Mouse (Mus musculus) heart, embryonic 12.5 days (tissue): ENCODE measurements around the gene Dip2c. TPM values are rescaled to one million over a fixed set of nuclear protein-coding genes. Genes with fewer than 3 reads are reported as not detected.

Source experiments
- ATAC-seq: fragments of 200-750 bp; cut with Nextera tagmentation; 2 replicates; pipeline ENCODE4 v1.8.0; 2017; ENCODE audit warnings: moderate TSS enrichment, moderate library complexity; ENCODE audit not compliant: insufficient number of reproducible peaks, low FRiP score
- H3K27ac ChIP-seq: fragments of 300-500 bp; sonication (generic); 2 replicates; pipeline ENCODE4 v1.5.1; 2016; ENCODE audit warnings: mild to moderate bottlenecking, moderate library complexity; ENCODE audit not compliant: poor library complexity, severe bottlenecking
- H3K27me3 ChIP-seq: fragments of 300-500 bp; sonication (generic); replicated peaks from 2 replicates; pipeline ENCODE4 v1.6.1; 2016; ENCODE audit warnings: mild to moderate bottlenecking, moderate library complexity
- H3K36me3 ChIP-seq: fragments of 300-500 bp; sonication (generic); 2 replicates; pipeline ENCODE4 v1.6.1; 2016; ENCODE audit warnings: mild to moderate bottlenecking, moderate library complexity
- H3K4me1 ChIP-seq: fragments of 300-500 bp; sonication (generic); replicated peaks from 2 replicates; pipeline ENCODE4 v1.6.1; 2016; ENCODE audit warnings: mild to moderate bottlenecking
- H3K4me2 ChIP-seq: fragments of 300-500 bp; sonication (generic); 2 replicates; pipeline ENCODE4 v1.6.1; 2016; ENCODE audit warnings: mild to moderate bottlenecking, moderate library complexity
- H3K4me3 ChIP-seq: fragments of 300-500 bp; sonication (generic); 2 replicates; pipeline ENCODE4 v1.5.1; 2016; ENCODE audit warnings: mild to moderate bottlenecking
- H3K9ac ChIP-seq: fragments of 300-500 bp; sonication (generic); 2 replicates; pipeline ENCODE4 v1.6.1; 2016; ENCODE audit warnings: mild to moderate bottlenecking, moderate library complexity
- H3K9me3 ChIP-seq: fragments of 300-500 bp; sonication (generic); replicated peaks from 2 replicates; pipeline ENCODE4 v1.6.1; 2016; ENCODE audit warnings: mild to moderate bottlenecking, moderate library complexity
- WGBS: fragments of 180-500 bp; shearing (Covaris S2); methylation state at CpG from one replicate; pipeline ENCODE4 v1.1.7; 2016; 5-methylcytosine and 5-hydroxymethylcytosine counted together
- polyA plus RNA-seq: library from polyadenylated mRNA; unstranded; fragments of >200 nt; fragmentation: Nextera tagmentation; extraction: Ambion mirVana; gene quantifications from 2 replicates; pipeline ENCODE4 v1.2.1, GENCODE M21; 2016

Dip2c gene
- polyA plus RNA-seq, 1 experiment from 2014 or later: 8.4 TPM

- H3K27ac ChIP-seq: no peak overlapping the region
- H3K4me1 ChIP-seq: peaks cover 5% of the 10 kb centered on the region
- no peak overlapping the region for H3K4me2 ChIP-seq
- 80% methylated on average over 5 of the region's 5 CpGs for WGBS
- no peaks in the 10 kb centered on the region for H3K9me3 ChIP-seq
- H3K27me3 ChIP-seq: no peaks in the 10 kb centered on the region
- H3K4me3 ChIP-seq: no peak overlapping the region
- H3K36me3 ChIP-seq: no peaks in the 10 kb centered on the region
- ATAC-seq: no peak
- H3K9ac ChIP-seq: no peak overlapping the region
These were observed 104.5 kb downstream of the Dip2c start for GRCm38 (mm10) chr13:9380740-9381410.

DNA sequence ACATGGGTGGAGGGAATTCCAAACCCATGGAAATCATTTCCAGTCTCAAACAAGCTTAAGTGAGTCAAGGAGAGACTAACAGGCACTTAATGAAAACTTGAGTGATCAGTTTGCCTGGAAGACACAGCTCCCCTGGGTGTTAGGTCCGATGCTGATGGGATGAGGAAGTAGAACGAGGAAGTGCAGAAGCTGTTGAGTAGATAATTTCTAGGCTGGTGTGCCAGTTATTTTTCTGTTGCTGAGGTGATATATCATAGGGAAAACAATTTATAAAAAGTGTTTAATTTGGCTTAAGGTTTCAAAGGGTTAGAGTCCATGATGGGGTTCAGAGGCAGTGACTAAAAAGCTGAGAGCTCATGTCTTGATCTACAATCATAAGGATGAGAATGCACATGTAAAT lies 111.7 kb downstream of the Dip2c start:
- Histone ChIP-seq H3K27me3 (no peaks in the 10 kb centered on the region), H3K9me3 (no peaks in the 10 kb centered on the region), H3K9ac (no peak overlapping the region), H3K4me3 (no peak overlapping the region), H3K36me3 (no peaks in the 10 kb centered on the region), H3K27ac (no peak overlapping the region), H3K4me2 (peak overlapping the region; percentile 59), H3K4me1 (peaks cover 3% of the 10 kb centered on the region; the same call in 1 of the 2 replicates)
- WGBS: 75% methylated on average over 2 of the region's 2 CpGs
- no peak for ATAC-seq

DNA sequence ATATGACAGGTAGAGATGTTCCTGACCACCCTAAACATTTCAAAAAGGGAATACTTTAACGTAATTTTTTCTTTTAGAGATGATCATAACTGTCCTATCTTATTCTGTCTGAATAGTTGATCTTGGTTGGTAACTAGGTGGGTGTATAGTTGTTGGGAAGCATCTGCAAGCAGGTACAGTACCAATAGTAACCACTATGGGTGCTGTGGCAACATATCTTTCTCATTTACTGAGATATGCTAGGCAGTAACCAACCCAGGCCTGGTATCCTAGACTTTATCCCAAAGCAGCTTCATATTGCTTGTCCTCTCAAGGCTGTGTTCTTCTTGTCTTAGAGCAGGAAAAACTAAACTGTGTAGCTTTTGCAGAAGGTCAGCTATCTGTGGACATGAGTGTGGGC lies 113.0 kb downstream of the Dip2c start:
- whole genome bisulfite sequencing: 83% methylated on average over 1 of the region's 1 CpGs

DNA sequence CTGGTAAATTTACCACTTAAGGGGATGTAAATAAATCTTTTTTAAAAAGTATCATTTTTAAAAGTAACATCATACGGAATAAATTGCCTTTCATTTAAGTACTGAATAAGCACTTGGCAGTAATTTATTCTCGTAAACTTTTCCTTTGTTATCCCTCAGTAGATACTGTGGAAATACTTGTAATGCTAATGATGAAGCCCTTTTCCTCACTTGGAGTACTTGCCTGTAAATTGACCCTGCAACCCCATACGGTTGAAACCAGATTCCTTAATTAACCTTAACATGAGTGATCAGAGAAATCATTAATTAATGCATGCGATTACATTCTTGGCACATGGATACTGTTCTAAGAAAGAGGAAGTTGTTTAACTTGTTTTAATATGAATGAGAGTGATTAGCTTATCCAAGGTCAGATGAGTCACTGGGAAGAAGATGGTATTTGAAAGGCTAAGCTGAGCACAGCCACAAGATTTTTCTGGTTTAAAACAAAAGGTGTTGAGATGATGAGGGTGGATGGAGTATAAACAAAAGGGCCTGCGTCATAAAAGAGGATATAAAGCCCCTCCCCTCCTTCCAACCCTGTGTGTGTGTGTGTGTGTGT lies 114.0 kb downstream of the Dip2c start:
- Histone ChIP-seq H3K27ac (no peak overlapping the region), H3K9ac (no peak overlapping the region), H3K36me3 (no peaks in the 10 kb centered on the region), H3K4me3 (no peak overlapping the region), H3K27me3 (no peaks in the 10 kb centered on the region), H3K9me3 (no peaks in the 10 kb centered on the region), H3K4me1 (peaks cover 3% of the 10 kb centered on the region; the same call in 1 of the 2 replicates), H3K4me2 (no peak overlapping the region)
- 70% methylated on average over 5 of the region's 5 CpGs for WGBS
- no peak for ATAC-seq

More for the DNA sequence above, 113.0 kb downstream of the Dip2c start:
- Histone ChIP-seq H3K4me3 (no peak overlapping the region), H3K9ac (no peak overlapping the region), H3K27ac (no peak overlapping the region), H3K27me3 (no peaks in the 10 kb centered on the region), H3K4me2 (no peak overlapping the region), H3K9me3 (no peaks in the 10 kb centered on the region), H3K36me3 (no peaks in the 10 kb centered on the region), H3K4me1 (peaks cover 3% of the 10 kb centered on the region; the same call in 1 of the 2 replicates)
- no peak for ATAC-seq

DNA sequence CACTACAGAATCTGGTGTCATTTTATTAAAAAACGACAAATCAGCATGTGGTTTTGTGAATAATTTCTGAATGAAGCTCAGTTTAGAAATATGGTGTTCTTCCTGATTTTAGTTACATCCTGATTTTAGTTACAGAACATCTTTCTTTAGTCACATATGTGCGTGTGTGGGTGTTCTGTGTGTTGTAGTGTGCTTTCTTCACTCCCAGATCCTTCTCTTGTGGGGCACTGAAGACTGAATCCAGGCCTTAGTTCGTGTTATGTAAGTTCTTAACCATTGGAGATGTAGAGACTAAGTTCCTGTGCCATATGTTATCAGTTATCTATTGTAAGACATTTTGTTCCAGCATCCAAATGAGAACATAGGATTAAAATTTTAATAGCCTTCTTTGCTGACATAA lies 117.1 kb downstream of the Dip2c start:
- Histone ChIP-seq H3K27me3 (no peaks in the 10 kb centered on the region), H3K9me3 (no peaks in the 10 kb centered on the region), H3K4me2 (no peak overlapping the region), H3K4me3 (no peak overlapping the region), H3K9ac (no peak overlapping the region), H3K36me3 (no peaks in the 10 kb centered on the region), H3K27ac (no peak overlapping the region), H3K4me1 (peaks cover 6% of the 10 kb centered on the region; the same call in 1 of the 2 replicates)
- WGBS: 83% methylated on average over 3 of the region's 3 CpGs
- no peak for ATAC-seq

- H3K4me2 ChIP-seq: no peak overlapping the region
- no peak overlapping the region for H3K27ac ChIP-seq
- H3K36me3 ChIP-seq: no peaks in the 10 kb centered on the region
- ATAC-seq: no peak
- H3K9me3 ChIP-seq: no peaks in the 10 kb centered on the region
- 68% methylated on average over 1 of the region's 1 CpGs for WGBS
- no peak overlapping the region for H3K9ac ChIP-seq
- no peaks in the 10 kb centered on the region for H3K27me3 ChIP-seq
- no peak overlapping the region for H3K4me3 ChIP-seq
- H3K4me1 ChIP-seq: peaks cover 10% of the 10 kb centered on the region; the same call in 1 of the 2 replicates
These were observed 119.0 kb downstream of the Dip2c start for GRCm38 (mm10) chr13:9395286-9395685.

DNA sequence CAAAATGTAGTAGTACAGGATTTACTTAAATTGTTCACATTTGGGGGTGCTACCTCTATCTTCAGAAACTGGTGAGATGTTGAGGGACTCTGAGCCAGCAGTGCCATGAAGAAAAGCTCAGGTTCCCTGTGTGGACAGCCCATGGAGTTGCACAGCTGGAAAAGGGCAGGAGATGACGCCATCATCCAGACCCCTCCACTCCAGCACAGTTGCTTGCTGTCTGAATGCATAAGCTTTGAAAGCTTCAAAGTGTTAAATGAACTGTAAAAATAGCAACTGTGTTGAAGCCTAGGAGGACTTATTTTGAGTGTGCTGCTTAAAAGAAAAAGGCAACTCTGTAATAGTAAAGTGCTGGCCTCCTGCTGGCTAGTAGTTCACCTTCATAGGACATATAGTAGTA lies 122.5 kb downstream of the Dip2c start:
- 35% methylated on average over 1 of the region's 1 CpGs for WGBS
- no peaks in the 10 kb centered on the region for H3K27me3 ChIP-seq
- H3K4me1 ChIP-seq: peaks cover 7% of the 10 kb centered on the region; the same call in 1 of the 2 replicates
- H3K9ac ChIP-seq: no peak overlapping the region
- no peak overlapping the region for H3K4me2 ChIP-seq
- no peak overlapping the region for H3K27ac ChIP-seq
- ATAC-seq: no peak
- no peaks in the 10 kb centered on the region for H3K36me3 ChIP-seq
- peaks cover 5% of the 10 kb centered on the region; the same call in 1 of the 2 replicates for H3K9me3 ChIP-seq
- H3K4me3 ChIP-seq: no peak overlapping the region

DNA sequence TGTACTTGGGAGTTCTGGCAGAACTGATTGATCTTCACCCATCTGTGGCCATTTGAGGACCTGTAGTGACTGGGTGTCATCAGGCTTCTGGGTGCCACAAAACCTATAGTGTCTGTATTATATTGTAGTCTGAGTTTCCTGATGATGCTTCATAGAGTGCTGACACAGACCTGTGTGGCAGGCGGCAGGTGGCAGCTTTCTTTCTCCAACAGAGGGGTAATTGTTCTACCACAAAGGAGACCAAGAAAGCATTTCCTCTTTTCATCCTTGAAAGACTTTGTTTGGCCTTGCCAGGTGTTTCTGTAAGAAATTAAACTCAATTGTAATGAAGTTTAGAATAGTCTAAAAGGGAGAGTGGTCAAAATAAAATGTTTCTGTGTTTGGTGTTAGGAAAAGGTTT lies 129.1 kb downstream of the Dip2c start:
- 63% methylated on average over 1 of the region's 1 CpGs for WGBS
- no peaks in the 10 kb centered on the region for H3K4me1 ChIP-seq
- no peak overlapping the region for H3K9ac ChIP-seq
- no peak overlapping the region for H3K4me2 ChIP-seq
- no peak overlapping the region for H3K4me3 ChIP-seq
- no peak overlapping the region for H3K27ac ChIP-seq
- no peaks in the 10 kb centered on the region for H3K36me3 ChIP-seq
- H3K9me3 ChIP-seq: peaks cover 5% of the 10 kb centered on the region; the same call in 1 of the 2 replicates
- H3K27me3 ChIP-seq: no peaks in the 10 kb centered on the region
- no peak for ATAC-seq

GRCm38 (mm10) chr13:9408983-9409382 lies 132.7 kb downstream of the Dip2c start:
- 96% methylated on average over 4 of the region's 4 CpGs for WGBS
- no peaks in the 10 kb centered on the region for H3K9me3 ChIP-seq

GRCm38 (mm10) chr13:9418441-9418840 lies 142.1 kb downstream of the Dip2c start:
- peaks cover 12% of the 10 kb centered on the region for H3K4me1 ChIP-seq

More at GRCm38 (mm10) chr13:9408983-9409382, 132.7 kb downstream of the Dip2c start:
- H3K27ac ChIP-seq: no peak overlapping the region
- no peak overlapping the region for H3K4me2 ChIP-seq
- no peaks in the 10 kb centered on the region for H3K36me3 ChIP-seq
- no peak overlapping the region for H3K4me3 ChIP-seq
- H3K4me1 ChIP-seq: no peaks in the 10 kb centered on the region
- H3K27me3 ChIP-seq: no peaks in the 10 kb centered on the region
- ATAC-seq: no peak
- no peak overlapping the region for H3K9ac ChIP-seq

DNA sequence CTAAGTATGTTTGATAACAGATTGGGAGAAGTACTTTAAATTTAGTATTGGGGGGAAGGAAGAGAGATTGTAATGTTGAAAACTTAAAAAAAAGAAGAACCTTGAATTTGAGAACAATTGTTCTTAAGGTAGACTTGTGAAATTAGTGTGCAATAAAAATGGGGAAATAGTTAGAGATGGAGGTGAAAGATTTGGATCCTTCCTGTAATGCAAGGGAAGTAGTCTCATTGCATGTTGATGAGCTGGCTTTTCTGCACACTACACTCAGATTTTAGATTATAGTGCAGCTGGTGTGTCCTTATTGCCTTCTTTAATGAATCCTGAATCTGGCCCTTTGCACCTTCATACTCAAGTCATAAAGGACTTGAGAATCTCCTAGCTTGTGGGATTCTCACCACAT lies 142.9 kb downstream of the Dip2c start:
- ATAC-seq: no peak
- Histone ChIP-seq H3K4me1 (peaks cover 18% of the 10 kb centered on the region), H3K27me3 (no peaks in the 10 kb centered on the region)

More at GRCm38 (mm10) chr13:9418441-9418840, 142.1 kb downstream of the Dip2c start:
- no peak for ATAC-seq
- no peaks in the 10 kb centered on the region for H3K9me3 ChIP-seq
- no peaks in the 10 kb centered on the region for H3K36me3 ChIP-seq
- no peak overlapping the region for H3K4me2 ChIP-seq
- no peaks in the 10 kb centered on the region for H3K27me3 ChIP-seq
- WGBS: 93% methylated on average over 3 of the region's 3 CpGs
- no peak overlapping the region for H3K4me3 ChIP-seq
- no peak overlapping the region for H3K9ac ChIP-seq
- H3K27ac ChIP-seq: no peak overlapping the region

More for the DNA sequence above, 142.9 kb downstream of the Dip2c start:
- H3K4me3 ChIP-seq: no peak overlapping the region
- H3K27ac ChIP-seq: no peak overlapping the region
- no peaks in the 10 kb centered on the region for H3K9me3 ChIP-seq
- H3K36me3 ChIP-seq: no peaks in the 10 kb centered on the region
- no peak overlapping the region for H3K9ac ChIP-seq
- no peak overlapping the region for H3K4me2 ChIP-seq
